Mouse (Mus musculus): ENCODE data around the gene Mllt11.

Mllt11 gene

DNA sequence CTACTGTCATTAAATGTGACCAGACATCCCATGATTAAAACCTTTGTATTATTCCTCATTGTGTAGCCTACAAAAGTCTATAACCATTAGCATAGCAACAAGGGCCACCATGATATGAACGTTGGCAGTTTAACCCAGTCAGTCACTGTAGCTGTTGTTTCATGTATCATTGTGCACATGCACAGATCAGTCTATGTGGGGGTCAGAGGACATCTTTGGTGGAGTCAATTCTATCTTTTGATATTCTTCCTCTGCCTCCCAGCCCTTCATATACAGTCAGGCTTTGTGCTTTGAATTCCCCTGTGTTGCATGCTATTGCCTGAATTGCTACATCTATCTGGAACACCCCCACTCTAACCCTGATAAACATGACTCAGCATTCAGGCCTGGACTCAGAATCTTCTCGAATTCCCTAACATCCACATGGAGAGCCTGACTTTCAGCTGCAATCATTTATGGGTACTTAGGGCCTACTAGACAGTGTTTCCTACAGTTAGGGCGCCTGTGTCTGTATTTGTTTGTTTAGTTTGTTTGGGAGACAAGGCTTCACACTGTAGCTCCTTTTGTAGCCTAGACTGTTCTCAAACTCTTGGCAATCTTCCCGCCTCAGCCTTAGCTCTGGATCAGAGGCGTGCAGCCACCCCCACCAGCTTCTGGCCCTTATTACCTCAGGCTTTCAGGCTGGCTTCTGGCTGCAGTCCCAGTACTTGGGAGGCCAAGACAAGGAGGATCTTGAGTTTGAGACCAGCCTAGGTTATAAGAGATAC is 14.7 kb upstream of the Mllt11 start:
- peak in 1 of 2 experiments; percentile 44 for DNase-seq (ENCODE audit: low spot score in 2 of 2)

DNA sequence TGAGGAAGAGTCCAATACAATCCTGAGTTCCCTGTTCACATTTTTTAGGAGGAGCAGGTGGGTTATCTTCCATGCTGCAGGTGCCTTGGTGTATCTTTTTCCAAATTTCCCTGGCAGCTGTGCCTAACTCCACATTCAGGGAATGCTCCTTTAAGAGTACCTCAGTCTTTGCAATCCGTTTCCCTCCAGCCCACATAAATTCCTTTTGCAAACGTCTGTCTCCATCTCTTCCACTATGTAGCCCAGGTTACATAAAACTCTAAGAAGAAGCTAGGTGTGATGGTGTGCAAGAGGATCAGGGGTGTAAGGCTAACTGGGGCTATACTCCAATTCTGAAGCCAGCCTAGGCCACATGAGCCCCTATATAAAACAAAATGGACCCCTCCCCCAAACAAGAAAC is 11.1 kb upstream of the Mllt11 start:
- no peak for DNase-seq (ENCODE audit: low spot score in 2 of 2)

DNA sequence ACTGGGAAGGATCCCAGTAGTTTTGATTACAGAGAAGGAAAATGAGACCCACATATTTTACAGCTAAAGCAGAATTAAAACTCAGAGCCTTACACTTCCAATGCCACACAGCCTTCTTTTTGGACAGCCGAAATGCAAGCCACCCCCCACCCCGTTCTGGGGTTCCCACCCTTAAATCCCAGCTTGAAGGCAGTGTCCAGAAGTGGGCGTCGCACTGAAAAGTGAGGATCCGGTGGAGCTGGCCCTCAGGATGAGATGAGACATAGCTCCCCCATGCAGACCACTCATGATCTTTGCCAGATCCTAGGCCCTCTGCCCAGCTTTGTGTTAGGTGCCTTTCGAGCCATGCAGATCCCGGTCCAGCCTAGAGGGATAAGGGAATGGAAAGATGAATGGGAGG is 9.5 kb upstream of the Mllt11 start, which contains the start of gene Gm128:
Gm128 (minus strand) TSS at position 101 of the 400 bp plus-strand sequence.
- no peak for DNase-seq (ENCODE audit: low spot score in 2 of 2)

DNA sequence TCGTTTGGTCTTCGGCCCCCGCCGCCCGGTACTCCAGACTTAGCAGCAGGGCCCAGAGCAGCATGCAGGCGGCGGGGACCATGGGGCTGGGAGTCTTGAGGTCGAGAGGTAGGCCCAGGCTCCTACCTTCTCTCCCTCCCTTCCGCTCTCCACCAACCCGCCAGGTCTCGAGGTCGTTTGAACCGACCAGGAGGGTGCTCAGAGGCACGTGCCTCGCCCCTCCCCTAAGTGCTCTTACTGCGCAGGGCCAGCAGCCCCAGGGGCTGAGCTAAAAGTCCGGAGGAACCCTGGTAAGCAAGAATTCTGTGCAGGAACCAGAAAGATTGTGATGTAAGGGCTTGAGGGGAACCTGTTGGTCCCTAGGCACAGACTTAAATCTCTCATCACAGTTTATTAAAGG is 8.9 kb upstream of the Mllt11 start:
- no peak for DNase-seq (ENCODE audit: low spot score in 2 of 2)

DNA sequence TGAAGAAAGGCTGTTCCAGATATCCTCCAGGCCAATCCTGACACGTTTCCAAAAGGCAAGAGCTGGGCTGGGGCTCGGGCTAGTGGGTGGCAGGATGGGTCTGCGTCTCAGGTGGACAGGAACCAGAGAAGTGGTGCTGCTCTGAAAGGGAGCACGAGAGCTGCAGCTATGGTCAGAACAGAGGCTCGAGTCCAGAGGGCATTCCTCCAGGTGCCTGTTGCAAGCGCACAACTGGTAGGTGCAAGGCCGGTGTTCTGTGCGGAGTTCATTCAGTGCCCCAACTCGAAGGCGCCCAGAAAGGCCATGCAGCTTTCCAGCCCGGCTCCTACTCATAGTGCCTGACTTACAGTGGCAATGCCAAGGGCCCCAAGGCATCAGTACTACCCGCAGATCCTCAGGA is 8.0 kb upstream of the Mllt11 start:
- DNase-seq (ENCODE audit: low spot score in 2 of 2), result no peak

DNA sequence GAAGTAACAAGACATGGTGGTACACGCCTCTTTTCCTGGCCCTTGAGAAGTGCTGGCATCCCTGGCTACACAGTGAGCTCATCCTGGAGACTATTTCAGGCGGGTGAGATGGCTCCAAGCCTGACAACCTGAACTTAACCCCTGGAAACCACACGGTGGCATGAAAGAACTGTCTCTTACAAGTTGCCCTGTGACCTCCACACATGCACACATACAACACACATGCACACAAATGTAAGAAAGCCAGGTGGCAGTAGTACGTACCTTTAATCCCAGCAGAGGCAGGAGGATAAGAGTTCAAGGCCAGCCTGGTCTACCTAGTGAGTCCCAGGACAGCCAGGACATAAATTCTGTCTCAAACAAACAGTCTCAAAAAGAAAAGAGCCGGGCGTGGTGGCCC is 7.1 kb upstream of the Mllt11 start:
- no peak for DNase-seq (ENCODE audit: low spot score in 2 of 2)

DNA sequence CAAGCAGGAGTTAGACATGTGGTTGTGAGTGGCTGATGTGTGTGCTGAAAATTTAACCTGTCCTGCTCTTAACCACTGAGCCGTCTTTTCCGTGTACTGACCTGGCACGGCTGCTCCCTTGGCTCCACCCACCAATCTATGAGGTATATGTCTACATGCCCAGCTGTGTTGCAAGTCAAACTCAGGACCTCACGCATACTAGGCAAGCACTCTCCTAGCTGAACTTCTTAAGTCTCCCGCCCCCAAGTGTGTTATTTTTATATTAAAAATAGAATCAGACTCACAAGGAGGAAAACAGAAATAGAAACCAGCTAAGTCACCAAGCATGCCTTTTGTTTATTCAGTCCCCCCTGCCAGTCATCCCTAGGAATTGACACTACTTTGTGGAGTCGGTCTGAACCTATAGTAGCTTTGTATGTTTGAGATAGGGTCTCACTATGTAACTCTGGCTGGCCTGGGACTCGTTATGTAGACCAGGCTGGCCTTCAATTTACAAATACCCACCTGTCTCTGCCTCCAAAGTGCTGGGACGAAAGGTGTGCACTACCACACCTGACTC is 5.6 kb upstream of the Mllt11 start:
- no peak for DNase-seq (ENCODE audit: low spot score in 2 of 2)

GRCm38 (mm10) chr3:95235386-95236301 is 3.7 kb upstream of the Mllt11 start:
- no peak for DNase-seq (ENCODE audit: low spot score in 2 of 2)

- DNase-seq (ENCODE audit: low spot score in 2 of 2), result no peak
Observed at GRCm38 (mm10) chr3:95233303-95233980, 1.5 kb upstream of the Mllt11 start.

- DNase-seq (ENCODE audit: low spot score in 2 of 2), result no peak
Observed at GRCm38 (mm10) chr3:95232771-95233170, 800 bp upstream of the Mllt11 start.

DNA sequence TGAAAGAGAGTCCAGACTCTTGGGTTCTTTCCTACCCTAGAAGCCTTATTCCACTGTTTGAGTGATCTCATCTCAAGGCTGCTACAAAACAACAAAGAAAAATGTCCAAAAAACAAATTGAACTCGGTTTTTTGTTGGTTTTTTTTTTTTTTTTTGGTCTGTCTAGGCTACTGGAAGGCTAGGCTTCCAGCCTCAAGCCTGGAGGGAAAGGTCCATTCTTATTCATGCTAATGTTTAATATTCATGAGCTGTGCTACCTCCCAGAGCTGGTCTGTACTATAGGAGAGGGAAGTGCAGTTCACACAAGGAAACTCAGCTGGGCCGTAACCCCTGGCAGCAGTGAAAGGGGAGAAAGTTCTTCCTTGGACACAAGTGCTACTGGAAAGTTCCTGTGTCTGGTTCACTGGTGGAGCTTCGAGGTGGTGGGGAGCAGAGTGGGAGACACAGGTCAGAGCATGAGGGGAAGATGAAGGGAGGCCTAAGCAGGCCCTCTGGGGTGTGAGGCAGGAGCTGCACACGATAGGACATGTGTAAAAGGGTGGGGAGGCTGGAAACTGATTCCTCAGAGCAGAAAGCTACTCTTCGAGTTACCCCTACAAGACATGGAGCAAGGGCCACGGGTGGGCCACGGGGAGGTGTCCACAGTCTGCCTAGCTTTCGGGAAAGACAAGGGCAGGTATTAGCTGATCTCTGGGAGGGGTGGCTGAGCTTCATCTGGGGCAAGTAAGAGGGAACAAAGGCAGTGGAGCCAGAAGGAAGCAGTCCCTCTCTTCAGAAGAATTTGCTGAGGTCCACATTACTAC is 1.3 kb downstream of the Mllt11 start:
- no peak for DNase-seq (ENCODE audit: low spot score in 2 of 2)

DNA sequence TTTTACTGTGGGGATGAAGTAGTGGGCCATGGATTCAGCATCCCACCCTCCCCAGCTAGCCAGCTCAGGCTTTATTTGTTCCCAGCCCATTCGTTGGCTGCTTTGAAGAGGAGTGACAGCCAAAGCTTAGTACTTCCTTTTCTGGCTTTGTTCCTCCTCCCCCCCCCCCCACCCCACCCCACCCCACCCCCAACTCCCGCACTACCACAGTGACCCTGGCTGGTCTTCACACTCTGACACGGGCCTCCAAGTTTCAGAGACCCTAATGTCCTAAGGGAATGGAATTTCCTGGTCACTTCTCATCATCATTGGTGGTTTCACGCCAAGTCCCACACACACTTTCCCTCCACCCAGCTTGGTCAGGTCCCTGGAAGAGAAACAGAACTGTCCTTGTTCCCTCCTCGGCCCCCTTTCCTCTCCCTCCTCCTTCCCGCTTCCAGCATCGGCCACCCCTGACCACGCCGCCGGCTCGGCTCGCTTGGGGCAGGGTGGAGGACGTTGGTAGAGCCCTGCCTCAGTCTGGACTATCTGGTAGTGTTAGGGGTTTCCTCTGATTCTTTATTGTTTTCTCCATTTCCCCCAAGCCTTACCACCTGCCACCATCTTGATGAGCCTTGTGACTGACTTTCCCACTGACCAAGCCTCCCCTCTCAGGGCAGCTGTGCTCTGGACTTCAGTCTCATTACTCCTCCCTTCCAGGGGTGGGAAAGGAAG is 2.0 kb downstream of the Mllt11 start:
- DNase-seq (ENCODE audit: low spot score in 2 of 2), result peak in 1 of 2 experiments; percentile 30

DNA sequence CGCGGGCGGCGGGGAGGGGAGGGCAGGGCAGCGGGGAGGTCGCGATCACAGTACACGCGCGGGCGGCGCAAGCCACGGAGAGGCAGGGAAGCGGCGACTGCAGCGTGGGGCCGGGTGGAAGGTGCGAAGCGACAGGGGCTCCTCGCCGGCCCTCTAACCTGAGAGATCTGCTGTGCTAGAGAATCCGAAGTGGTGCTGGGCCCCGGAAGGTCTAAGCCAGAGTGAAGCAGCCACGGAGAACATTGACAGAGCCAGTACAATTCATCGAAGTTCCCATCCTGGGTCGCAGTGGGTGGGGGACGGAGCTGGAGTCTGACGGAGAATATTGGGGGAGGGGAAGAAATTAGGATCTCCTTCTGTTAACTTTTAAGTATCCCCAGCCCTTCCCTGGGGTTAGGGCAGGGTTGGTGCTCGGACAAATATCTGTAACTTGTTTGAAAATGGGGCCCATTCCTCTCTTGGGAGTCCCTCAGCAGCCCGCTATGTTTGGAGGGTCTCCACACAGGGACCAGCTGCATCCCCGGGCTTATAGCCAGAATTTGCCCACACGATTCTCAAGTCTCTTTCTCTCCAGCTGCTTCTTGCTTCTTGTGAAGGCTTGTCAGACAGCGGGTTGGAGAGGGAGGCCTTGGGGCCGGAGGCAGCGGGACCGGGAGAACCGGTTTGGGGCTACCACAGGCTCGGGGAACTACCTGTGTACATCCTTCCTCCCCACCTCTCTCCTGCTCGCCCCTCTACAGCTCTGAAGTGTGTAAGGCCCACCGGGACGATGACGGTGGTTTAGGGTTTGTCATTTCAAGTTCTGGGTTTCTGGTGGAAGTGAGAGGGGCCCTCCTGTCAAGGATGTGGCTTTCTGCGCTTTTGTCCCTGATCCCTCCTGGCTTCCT is 2.8 kb downstream of the Mllt11 start:
- peak in 1 of 2 experiments; percentile 61 for DNase-seq (ENCODE audit: low spot score in 2 of 2)

DNA sequence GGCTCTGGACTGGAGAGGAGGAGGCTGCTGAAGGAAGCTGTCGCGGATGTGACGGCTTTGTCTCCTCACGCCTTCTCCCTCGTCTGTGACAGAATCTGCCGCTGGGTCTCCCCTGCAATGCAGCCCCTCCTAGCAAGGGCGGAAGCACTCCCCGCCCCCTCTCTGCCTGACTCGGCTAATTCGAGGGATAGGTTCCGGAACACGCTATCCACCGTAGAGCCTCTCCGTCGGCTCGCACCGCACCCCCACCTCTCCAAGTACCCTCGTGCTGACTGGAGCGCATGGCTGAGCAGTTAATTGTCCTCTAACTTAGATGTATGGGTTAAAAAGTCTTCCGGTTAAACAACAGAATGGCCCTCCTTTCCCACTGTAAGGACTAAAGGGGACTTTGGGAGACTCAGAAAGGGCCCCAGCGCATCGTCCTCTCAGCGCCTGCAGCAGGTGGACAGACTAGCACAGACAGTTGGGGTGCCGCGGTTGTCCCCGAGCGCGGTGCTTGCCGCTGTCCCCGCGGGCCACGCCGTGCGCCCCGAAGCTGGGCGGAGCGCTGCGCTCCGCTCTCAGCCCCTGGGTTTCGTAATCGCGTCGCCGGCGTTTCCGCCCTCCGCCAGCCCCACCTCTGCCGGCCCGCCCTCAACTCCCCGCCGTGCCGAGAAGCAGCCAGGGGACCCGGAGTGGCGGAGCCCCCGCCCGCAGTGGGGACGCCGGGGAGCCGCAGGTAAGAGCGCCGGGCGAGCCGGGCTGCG is 3.6 kb downstream of the Mllt11 start, which contains the start of gene Cdc42se1:
Cdc42se1 (plus strand) TSS at position 585 of the 746 bp plus-strand sequence.
- peak; percentile 81 to 86 for DNase-seq (ENCODE audit: low spot score in 2 of 2)

GRCm38 (mm10) chr3:95227214-95227613 is 4.8 kb downstream of the Mllt11 start:
- no peak for DNase-seq (ENCODE audit: low spot score in 2 of 2)

DNA sequence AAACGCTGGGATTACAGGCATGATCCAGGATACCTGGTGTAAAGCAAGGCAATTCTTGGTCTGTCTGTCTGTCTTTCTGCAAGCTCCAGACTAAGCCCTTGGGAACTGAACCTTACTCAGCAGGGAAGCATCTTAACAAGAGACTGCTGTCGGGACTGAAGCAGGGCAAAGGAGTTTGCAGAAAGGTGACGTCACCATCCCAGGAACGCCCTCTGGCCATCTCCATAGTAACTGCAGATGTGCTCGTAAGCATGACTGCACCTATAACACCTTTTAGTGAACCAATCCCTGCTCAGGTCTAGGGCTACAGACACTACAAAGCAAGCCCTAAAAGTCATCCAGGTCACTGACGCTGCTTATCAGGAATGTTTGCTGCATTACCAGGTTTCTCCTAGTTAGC is 7.7 kb downstream of the Mllt11 start:
- no peak for DNase-seq (ENCODE audit: low spot score in 2 of 2)

- DNase-seq (ENCODE audit: low spot score in 2 of 2), result no peak
Observed at GRCm38 (mm10) chr3:95223041-95223440, 8.9 kb downstream of the Mllt11 start.

DNA sequence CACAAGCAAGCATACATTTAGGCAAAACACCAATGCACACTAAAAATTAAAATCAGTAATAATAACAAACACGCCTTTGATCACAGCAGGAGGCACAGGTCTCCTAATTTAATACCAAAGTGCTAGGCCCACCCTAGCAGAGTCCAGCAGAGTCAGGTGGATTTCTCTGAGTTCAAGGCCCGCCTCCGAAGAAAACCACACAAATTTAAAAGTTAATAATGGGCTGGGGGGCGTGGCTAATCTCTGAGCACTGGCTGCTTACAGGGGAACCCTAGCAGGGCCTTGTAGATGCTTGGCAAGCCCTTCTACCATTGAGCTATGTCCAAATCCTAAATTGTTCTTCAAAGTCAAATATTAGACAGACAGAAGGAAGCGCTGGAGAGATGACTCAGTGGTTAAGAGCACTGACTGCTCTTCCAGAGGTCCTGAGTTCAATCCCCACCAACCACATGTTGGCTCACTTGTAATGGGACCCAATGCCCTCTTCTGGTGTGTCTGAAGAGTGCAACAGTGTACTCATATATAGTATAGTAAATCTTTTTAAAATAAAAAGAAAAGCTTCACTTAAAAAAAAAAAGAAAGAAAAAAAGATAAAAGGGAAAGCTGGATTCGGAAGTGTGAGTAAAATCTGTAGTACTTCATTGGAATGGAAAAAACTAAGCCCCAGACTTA is 13.4 kb downstream of the Mllt11 start:
- DNase-seq (ENCODE audit: low spot score in 2 of 2), result no peak
